Mouse (Mus musculus): ENCODE measurements around the gene Tdrd12. TPM values are rescaled to one million over a fixed set of nuclear protein-coding genes. Genes with fewer than 3 reads are reported as not detected.

The Tdrd12 gene
- polyA plus RNA-seq, 1 experiment from 2014 or later = 0.62 TPM

DNA sequence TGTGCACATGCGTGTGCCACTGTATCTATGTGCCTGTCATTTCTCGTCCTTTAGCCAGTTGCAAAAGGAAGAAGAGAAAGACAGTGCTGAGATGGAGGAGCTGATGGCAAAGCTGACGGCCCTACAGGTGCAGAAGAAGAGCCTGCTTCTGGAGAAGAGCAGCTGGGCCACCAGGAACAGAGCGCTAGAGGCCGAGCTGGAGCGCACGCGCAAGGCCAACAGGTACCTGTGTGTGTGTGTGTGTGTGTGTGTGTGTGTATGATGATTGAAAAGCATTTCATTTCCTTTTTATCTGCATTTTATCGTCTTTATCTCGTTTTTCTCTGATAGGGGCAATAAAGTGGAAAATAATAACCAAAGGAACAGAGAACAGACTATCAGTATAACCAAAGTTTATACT is 109.4 kb downstream of the Tdrd12 start:
- Histone ChIP-seq H3K27ac (no peak overlapping the region), H3K4me1 (replicated peaks; ENCODE audit: insufficient read depth, low read length) (no peaks in the 10 kb centered on the region), H3K36me3 (ENCODE audit: insufficient read depth, low read length) (peaks cover 34% of the 10 kb centered on the region), H3K4me3 (replicated peaks; ENCODE audit: low read depth, low read length) (no peak overlapping the region), H3K9ac (ENCODE audit: low read depth, low read length) (no peak overlapping the region), H3K4me2 (ENCODE audit: low read length) (no peak overlapping the region), H3K27me3 (ENCODE audit: insufficient read depth, low read length) (no peaks in the 10 kb centered on the region), H3K9me3 (replicated peaks; ENCODE audit: low read length) (no peaks in the 10 kb centered on the region)
- TF ChIP-seq CTCF (IDR thresholded peaks at IDR 0.05; ENCODE audit: low read depth) = no peak
- WGBS = 95% methylated on average over 10 of the region's 10 CpGs
- no peak for DNase-seq (ENCODE audit: low spot score)
- no peak for ATAC-seq (replicated peaks; ENCODE audit: low FRiP score, low read depth)

DNA sequence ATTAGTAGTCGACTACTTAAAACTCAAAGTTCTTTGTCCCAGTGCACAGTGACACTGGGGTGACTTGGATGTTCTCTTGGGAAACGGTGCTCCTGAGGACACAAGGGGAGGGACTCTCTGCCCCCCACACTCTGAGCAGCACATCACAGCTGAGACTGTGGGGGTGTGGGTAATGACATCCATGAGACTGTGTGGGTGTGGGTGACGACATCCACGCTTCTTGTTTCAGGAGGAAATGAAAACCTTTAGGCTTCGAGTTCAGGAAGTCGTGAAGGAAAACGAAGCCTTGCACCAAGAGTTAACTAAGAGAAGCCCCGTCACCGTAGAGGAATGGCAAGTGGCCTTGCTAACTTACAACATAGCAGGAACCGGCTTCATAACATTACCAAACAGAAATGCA is 114.5 kb downstream of the Tdrd12 start:
- Histone ChIP-seq H3K27me3 (ENCODE audit: insufficient read depth, low read length) (no peaks in the 10 kb centered on the region), H3K9me3 (replicated peaks; ENCODE audit: low read length) (no peaks in the 10 kb centered on the region), H3K4me1 (replicated peaks; ENCODE audit: insufficient read depth, low read length) (no peaks in the 10 kb centered on the region), H3K4me3 (replicated peaks; ENCODE audit: low read depth, low read length) (no peak overlapping the region), H3K27ac (no peak overlapping the region), H3K9ac (ENCODE audit: low read depth, low read length) (no peak overlapping the region), H3K36me3 (ENCODE audit: insufficient read depth, low read length) (peaks cover 27% of the 10 kb centered on the region), H3K4me2 (ENCODE audit: low read length) (no peak overlapping the region)
- ATAC-seq (replicated peaks; ENCODE audit: low FRiP score, low read depth) (no peak), DNase-seq (ENCODE audit: low spot score) (no peak)
- WGBS = 74% methylated on average over 10 of the region's 10 CpGs
- TF ChIP-seq CTCF (IDR thresholded peaks at IDR 0.05; ENCODE audit: low read depth) = no peak

Other genes starting within 250 kb of the Tdrd12 start
- gene Gpatch1, start 219.3 kb downstream of the Tdrd12 start, polyA plus RNA-seq (2015; fragmentation: Nextera tagmentation; extraction: Ambion mirVana) = 17.0 and 17.6 TPM in 2 replicates
- gene Rhpn2, start 203.6 kb downstream of the Tdrd12 start, polyA plus RNA-seq (2015; fragmentation: Nextera tagmentation; extraction: Ambion mirVana) = 14.6 and 15.1 TPM in 2 replicates
- gene Faap24, start 140.9 kb downstream of the Tdrd12 start, polyA plus RNA-seq (2015; fragmentation: Nextera tagmentation; extraction: Ambion mirVana) = 14.3 and 15.4 TPM in 2 replicates
- gene Cep89, start 140.7 kb downstream of the Tdrd12 start, polyA plus RNA-seq (2015; fragmentation: Nextera tagmentation; extraction: Ambion mirVana) = 32.2 and 34.1 TPM in 2 replicates
- gene Slc7a9, start 88.9 kb downstream of the Tdrd12 start, polyA plus RNA-seq (2015; fragmentation: Nextera tagmentation; extraction: Ambion mirVana) = 31.8 and 35.1 TPM in 2 replicates
- gene Nudt19, start 18.6 kb upstream of the Tdrd12 start, polyA plus RNA-seq (2015; fragmentation: Nextera tagmentation; extraction: Ambion mirVana) = 135 and 138 TPM in 2 replicates
- 0.05 and 0.11 TPM in 2 replicates for gene Rgs9bp, start 47.8 kb upstream of the Tdrd12 start, polyA plus RNA-seq (2015; fragmentation: Nextera tagmentation; extraction: Ambion mirVana)
- 18.5 and 19.5 TPM in 2 replicates for gene Ankrd27, start 48.5 kb upstream of the Tdrd12 start, polyA plus RNA-seq (2015; fragmentation: Nextera tagmentation; extraction: Ambion mirVana)
- 213 and 233 TPM in 2 replicates for gene Pdcd5, start 109.8 kb upstream of the Tdrd12 start, polyA plus RNA-seq (2015; fragmentation: Nextera tagmentation; extraction: Ambion mirVana)
- gene Dpy19l3, start 216.7 kb upstream of the Tdrd12 start, polyA plus RNA-seq (2015; fragmentation: Nextera tagmentation; extraction: Ambion mirVana) = 21.3 and 23.9 TPM in 2 replicates